Mouse (Mus musculus): ENCODE results near the gene 1700020A23Rik. TPM values are rescaled to one million over a fixed set of nuclear protein-coding genes. Genes with fewer than 3 reads are reported as not detected.

Gene 1700020A23Rik
- polyA plus RNA-seq, 1 experiment from 2014 or later = not detected

GRCm38 (mm10) chr2:130451727-130452090 is 46.6 kb downstream of the 1700020A23Rik start:
- Histone ChIP-seq H3K4me2 (peak overlapping the region; percentile 94), H3K4me1 (replicated peaks) (peaks cover 55% of the 10 kb centered on the region), H3K27ac (no peak overlapping the region), H3K36me3 (no peaks in the 10 kb centered on the region), H3K9me3 (replicated peaks) (no peaks in the 10 kb centered on the region), H3K27me3 (peaks cover 10% of the 10 kb centered on the region), H3K4me3 (replicated peaks) (peak overlapping the region; percentile 88), H3K9ac (peak overlapping the region; percentile 91)
- WGBS (ENCODE audit: insufficient replicate concordance) = 55% methylated on average over 3 of the region's 3 CpGs
- no peak for ATAC-seq (ENCODE audit: low read depth)
- no peak for DNase-seq

GRCm38 (mm10) chr2:130452266-130452665 is 47.2 kb downstream of the 1700020A23Rik start:
- Histone ChIP-seq H3K9ac (peak overlapping the region; percentile 14; the same call in 1 of the 2 replicates), H3K4me1 (replicated peaks) (peaks cover 55% of the 10 kb centered on the region), H3K4me3 (replicated peaks) (0 out of 2 replicates have a peak overlapping the region, but pooled peaks have one; percentile 2), H3K4me2 (0 out of 2 replicates have a peak overlapping the region, but pooled peaks have one; percentile 17), H3K9me3 (replicated peaks) (no peaks in the 10 kb centered on the region), H3K27me3 (peaks cover 10% of the 10 kb centered on the region), H3K27ac (peak overlapping the region; percentile 37; the same call in 1 of the 2 replicates), H3K36me3 (no peaks in the 10 kb centered on the region)
- WGBS (ENCODE audit: insufficient replicate concordance) = 62% methylated on average over 2 of the region's 2 CpGs
- no peak for ATAC-seq (ENCODE audit: low read depth)
- DNase-seq = no peak

GRCm38 (mm10) chr2:130453421-130453820 is 48.4 kb downstream of the 1700020A23Rik start:
- no peak for DNase-seq

GRCm38 (mm10) chr2:130454748-130455370 is 49.8 kb downstream of the 1700020A23Rik start:
- Histone ChIP-seq H3K27me3 (no peaks in the 10 kb centered on the region), H3K4me1 (replicated peaks) (peaks cover 45% of the 10 kb centered on the region), H3K9ac (no peak overlapping the region), H3K9me3 (replicated peaks) (no peaks in the 10 kb centered on the region), H3K4me2 (no peak overlapping the region), H3K4me3 (replicated peaks) (no peak overlapping the region), H3K27ac (no peak overlapping the region), H3K36me3 (no peaks in the 10 kb centered on the region)
- ATAC-seq (ENCODE audit: low read depth) (no peak), DNase-seq (no peak)
- 66% methylated on average over 6 of the region's 6 CpGs for WGBS (ENCODE audit: insufficient replicate concordance)

More at GRCm38 (mm10) chr2:130453421-130453820, 48.4 kb downstream of the 1700020A23Rik start:
- no peak overlapping the region for H3K4me2 ChIP-seq
- no peak overlapping the region for H3K9ac ChIP-seq
- no peak for ATAC-seq (ENCODE audit: low read depth)
- peaks cover 55% of the 10 kb centered on the region for H3K4me1 ChIP-seq (replicated peaks)
- no peaks in the 10 kb centered on the region for H3K9me3 ChIP-seq (replicated peaks)
- 76% methylated on average over 6 of the region's 6 CpGs for WGBS (ENCODE audit: insufficient replicate concordance)
- H3K36me3 ChIP-seq = no peaks in the 10 kb centered on the region
- no peak overlapping the region for H3K4me3 ChIP-seq (replicated peaks)
- H3K27ac ChIP-seq = no peak overlapping the region
- peaks cover 4% of the 10 kb centered on the region for H3K27me3 ChIP-seq

Other genes starting within 250 kb of the 1700020A23Rik start
- gene Snrpb, start 225.9 kb upstream of the 1700020A23Rik start, polyA plus RNA-seq (2015; fragmentation: Nextera tagmentation; extraction: Ambion mirVana) = 386 and 388 TPM in 2 replicates
- gene Tmc2, start 210.1 kb upstream of the 1700020A23Rik start, polyA plus RNA-seq (2015; fragmentation: Nextera tagmentation; extraction: Ambion mirVana) = not detected in 2 replicates
- gene Nop56, start 130.8 kb upstream of the 1700020A23Rik start, polyA plus RNA-seq (2015; fragmentation: Nextera tagmentation; extraction: Ambion mirVana) = 271 and 279 TPM in 2 replicates
- 117 and 120 TPM in 2 replicates for gene Idh3b, start 120.7 kb upstream of the 1700020A23Rik start, polyA plus RNA-seq (2015; fragmentation: Nextera tagmentation; extraction: Ambion mirVana)
- gene Ebf4, start 110.1 kb upstream of the 1700020A23Rik start, polyA plus RNA-seq (2015; fragmentation: Nextera tagmentation; extraction: Ambion mirVana) = 0.03 and 0.10 TPM in 2 replicates
- gene Cpxm1, start 7.7 kb upstream of the 1700020A23Rik start, polyA plus RNA-seq (2015; fragmentation: Nextera tagmentation; extraction: Ambion mirVana) = 5.3 and 7.2 TPM in 2 replicates
- gene Gm28372, start within 50 bp of the 1700020A23Rik start, polyA plus RNA-seq (2015; fragmentation: Nextera tagmentation; extraction: Ambion mirVana) = not detected in 2 replicates
- gene Tmem239, start 1.2 kb downstream of the 1700020A23Rik start, polyA plus RNA-seq (2015; fragmentation: Nextera tagmentation; extraction: Ambion mirVana) = not detected in 2 replicates
- 46.0 and 47.3 TPM in 2 replicates for gene Vps16, start 19.1 kb downstream of the 1700020A23Rik start, polyA plus RNA-seq (2015; fragmentation: Nextera tagmentation; extraction: Ambion mirVana)
- gene Pced1a, start 19.4 kb downstream of the 1700020A23Rik start, polyA plus RNA-seq (2015; fragmentation: Nextera tagmentation; extraction: Ambion mirVana) = 3.5 and 3.8 TPM in 2 replicates
- gene Ptpra, start 45.0 kb downstream of the 1700020A23Rik start, polyA plus RNA-seq (2015; fragmentation: Nextera tagmentation; extraction: Ambion mirVana) = 29.9 and 34.8 TPM in 2 replicates
- gene Mrps26, start 158.5 kb downstream of the 1700020A23Rik start, polyA plus RNA-seq (2015; fragmentation: Nextera tagmentation; extraction: Ambion mirVana) = 65.7 and 68.3 TPM in 2 replicates
- gene Oxt, start 170.9 kb downstream of the 1700020A23Rik start, polyA plus RNA-seq (2015; fragmentation: Nextera tagmentation; extraction: Ambion mirVana) = not detected in 2 replicates
- not detected in 2 replicates for gene Avp, start 177.3 kb downstream of the 1700020A23Rik start, polyA plus RNA-seq (2015; fragmentation: Nextera tagmentation; extraction: Ambion mirVana)
- 12.0 and 16.8 TPM in 2 replicates for gene Fastkd5, start 224.8 kb downstream of the 1700020A23Rik start, polyA plus RNA-seq (2015; fragmentation: Nextera tagmentation; extraction: Ambion mirVana)
- 6.2 and 6.5 TPM in 2 replicates for gene Ubox5, start 224.8 kb downstream of the 1700020A23Rik start, polyA plus RNA-seq (2015; fragmentation: Nextera tagmentation; extraction: Ambion mirVana)
- gene Lzts3, start 237.5 kb downstream of the 1700020A23Rik start, polyA plus RNA-seq (2015; fragmentation: Nextera tagmentation; extraction: Ambion mirVana) = 0.95 and 1.3 TPM in 2 replicates